Mouse (Mus musculus) heart, adult 2 months (tissue): Measurements from ENCODE around the gene Ccdc85b. TPM values are rescaled to one million over a fixed set of nuclear protein-coding genes. Genes with fewer than 3 reads are reported as not detected.

Experiments used
- DNase-seq, 2 experiments: peaks; one replicate each; pipeline ENCODE4 v3.0.0; 2021
- H3K27ac ChIP-seq: fragments of 200-600 bp; 2 replicates; pipeline ENCODE4 v1.8.1; 2022
- H3K27me3 ChIP-seq: fragments of 200-500 bp; 2 replicates; pipeline ENCODE4 v1.6.1; 2012; ENCODE audit warnings: mild to moderate bottlenecking, low read length, inconsistent platforms, mixed read lengths; ENCODE audit not compliant: control insufficient read depth, insufficient read depth
- H3K36me3 ChIP-seq: fragments of 200-500 bp; 2 replicates; pipeline ENCODE4 v1.6.1; 2012; ENCODE audit warnings: low read length, inconsistent platforms; ENCODE audit not compliant: control insufficient read depth, insufficient read depth
- H3K4me1 ChIP-seq: fragments of 200-500 bp; 2 replicates; pipeline ENCODE4 v1.6.1; 2011; ENCODE audit warnings: low read length; ENCODE audit not compliant: control insufficient read depth, insufficient read depth
- H3K4me3 ChIP-seq: fragments of 200-600 bp; 2 replicates; pipeline ENCODE4 v1.8.1; 2022
- H3K79me2 ChIP-seq: fragments of 200-500 bp; replicated peaks from 2 replicates; pipeline ENCODE4 v1.6.1; 2012; ENCODE audit warnings: mild to moderate bottlenecking, inconsistent platforms, low read length, moderate library complexity, mixed read lengths; ENCODE audit not compliant: control insufficient read depth, insufficient read depth
- H3K9ac ChIP-seq: fragments of 200-500 bp; 2 replicates; pipeline ENCODE4 v1.6.1; 2012; ENCODE audit warnings: low read depth, mild to moderate bottlenecking, control low read depth, inconsistent platforms, low read length, mixed read lengths
- CTCF ChIP-seq: fragments of 200-600 bp; IDR thresholded peaks from 2 replicates; pipeline ENCODE4 v1.8.1; 2022; ENCODE audit warnings: antibody characterized with exemption, mild to moderate bottlenecking, moderate library complexity
- EP300 ChIP-seq: fragments of 200-500 bp; IDR thresholded peaks from 2 replicates; pipeline ENCODE4 v1.6.1; 2011; ENCODE audit warnings: low read depth, low read length, control low read depth; ENCODE audit not compliant: insufficient read depth
- POLR2A ChIP-seq: fragments of 200-500 bp; IDR thresholded peaks from 2 replicates; pipeline ENCODE4 v1.6.1; 2011; ENCODE audit warnings: mild to moderate bottlenecking, low read depth, low read length, control low read depth; ENCODE audit not compliant: insufficient read depth
- WGBS: fragments of 180-500 bp; shearing (Covaris S2); methylation state at CpG from one replicate; pipeline ENCODE4 v1.1.7; 2018; 5-methylcytosine and 5-hydroxymethylcytosine counted together
- intact Hi-C: fragments of 180-260 bp; cut with DNase I; formaldehyde crosslinking; loops from one replicate; pipeline ENCODE4 v1.15.1; 2025
- polyA plus RNA-seq: library from polyadenylated mRNA; depleted of rRNA; stranded (reverse); fragments of >200 nt; gene quantifications from 2 replicates; pipeline ENCODE4 v1.2.3, GENCODE M21; 2012
- total RNA-seq, 2 experiments: library from RNA; stranded (reverse); gene quantifications; 2 replicates each; pipeline ENCODE4 v1.2.3; 2021

Gene Ccdc85b
- total and polyA plus RNA-seq, 3 experiments = 6.1 to 9.7 (median 6.3) TPM

DNA sequence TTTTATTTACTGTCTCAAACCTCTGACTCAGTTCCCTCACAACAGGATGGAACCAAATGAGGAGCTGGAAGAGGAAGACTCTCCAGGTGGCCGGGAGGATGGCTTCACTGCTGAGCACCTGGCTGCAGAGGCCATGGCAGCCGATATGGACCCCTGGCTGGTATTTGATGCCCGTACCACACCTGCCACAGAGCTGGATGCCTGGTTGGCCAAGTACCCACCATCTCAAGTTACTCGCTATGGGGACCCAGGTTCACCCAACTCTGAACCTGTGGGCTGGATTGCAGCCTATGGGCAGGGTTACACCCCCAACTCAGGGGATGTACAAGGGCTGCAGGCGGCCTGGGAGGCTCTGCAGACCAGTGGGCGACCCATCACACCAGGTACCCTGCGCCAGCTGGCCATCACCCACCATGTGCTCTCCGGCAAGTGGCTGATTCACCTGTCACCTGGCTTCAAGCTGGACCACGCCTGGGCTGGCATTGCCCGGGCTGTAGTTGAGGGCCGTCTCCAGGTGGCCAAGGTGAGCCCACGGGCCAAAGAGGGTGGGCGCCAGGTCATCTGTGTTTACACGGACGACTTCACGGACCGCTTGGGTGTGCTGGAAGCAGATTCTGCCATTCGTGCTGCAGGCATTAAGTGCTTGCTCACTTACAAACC, 31.7 kb downstream of the Ccdc85b start:
- TF ChIP-seq CTCF (no peak), POLR2A (no peak), EP300 (no peak)
- H3K36me3 ChIP-seq = peaks cover 2% of the 10 kb centered on the region
- intact Hi-C loops = loop anchor here (1.0 to 2.0 kb wide), 2 partner anchors 37 to 62 kb away; partner anchors contain the start of genes Mus81 and Sart1
- peaks cover 6% of the 10 kb centered on the region; the same call in 1 of the 2 replicates for H3K79me2 ChIP-seq
- H3K4me3 ChIP-seq = peak overlapping the region; percentile 95
- 83% methylated on average over 18 of the region's 18 CpGs for WGBS
- no peaks in the 10 kb centered on the region for H3K27me3 ChIP-seq
- peak overlapping the region; percentile 97 for H3K27ac ChIP-seq
- peaks cover 15% of the 10 kb centered on the region for H3K4me1 ChIP-seq
- peak in 1 of 2 experiments; percentile 26 for DNase-seq
- H3K9ac ChIP-seq = peak overlapping the region; percentile 96

DNA sequence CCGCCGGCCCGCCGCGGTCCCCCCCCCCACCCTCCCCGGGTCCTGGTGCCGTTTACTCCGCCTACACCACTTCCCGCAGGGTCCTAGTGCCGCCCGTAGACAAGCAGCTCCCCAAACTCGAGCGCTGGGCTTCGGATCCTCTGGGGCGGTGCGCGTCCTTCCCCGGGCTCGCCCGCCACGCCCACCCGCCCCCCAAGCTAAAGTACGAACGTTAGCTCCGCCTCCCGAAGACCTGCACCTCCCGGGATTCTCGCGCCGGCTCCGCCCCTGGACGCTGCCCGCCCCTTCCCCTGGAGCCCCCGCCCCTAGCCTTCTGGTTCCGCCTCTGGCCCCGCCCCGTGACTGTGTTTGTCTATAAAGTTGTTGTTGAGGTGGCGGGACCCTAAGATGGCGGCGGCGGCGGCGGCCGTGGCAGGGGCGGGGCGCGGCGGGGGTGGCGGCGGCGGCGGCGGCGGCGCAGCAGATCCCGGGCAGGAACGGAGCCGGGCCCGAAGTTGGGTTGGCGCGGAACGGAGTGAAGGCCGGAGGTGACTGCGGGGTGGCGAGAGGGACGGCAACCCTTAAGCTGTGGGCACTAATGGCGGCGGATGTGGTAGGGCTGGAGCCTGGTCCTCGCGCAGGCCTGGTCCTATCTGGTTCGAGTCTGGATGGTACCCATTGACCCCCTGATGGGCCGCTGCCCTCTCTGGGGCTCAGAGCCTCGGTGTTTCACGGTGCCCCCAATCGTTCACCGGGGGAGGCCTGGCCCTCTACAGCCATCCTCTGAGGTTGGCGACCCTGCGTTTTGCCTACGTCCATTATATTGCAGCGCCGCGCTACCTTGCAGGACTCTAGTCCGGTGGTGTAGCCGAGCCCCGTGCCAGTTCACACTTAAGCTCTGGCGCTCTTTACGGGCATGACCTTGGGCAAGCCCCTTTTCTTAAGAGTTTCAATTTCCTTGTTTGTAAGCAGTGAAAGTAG, 32.6 kb downstream of the Ccdc85b start, which contains the start of the genes Drap1 and AI837181:
Gene Drap1, minus strand, starts transcription at position 198 of the 960 bp plus-strand sequence.
Gene AI837181, plus strand, starts transcription at position 363 of the 960 bp plus-strand sequence.
- TF ChIP-seq CTCF (no peak), POLR2A (0 out of 2 replicates have a peak, but pooled peaks have one; percentile 4)
- peak within 1 kb of the TSS; percentile 97 for H3K27ac ChIP-seq
- no peaks in the 10 kb centered on the region for H3K27me3 ChIP-seq
- peaks cover 2% of the 10 kb centered on the region for H3K36me3 ChIP-seq
- H3K4me1 ChIP-seq = peaks cover 15% of the 10 kb centered on the region
- under 1% methylated on average over 84 of the region's 87 CpGs for WGBS
- peak within 1 kb of the TSS; percentile 96 for H3K9ac ChIP-seq
- intact Hi-C loops = loop anchor here (1.0 to 2.0 kb wide), 2 partner anchors 36 to 63 kb away; partner anchors contain the start of genes Mus81 and Sart1
- H3K79me2 ChIP-seq = peaks cover 6% of the 10 kb centered on the region; the same call in 1 of the 2 replicates
- peak within 1 kb of the TSS; percentile 95 for H3K4me3 ChIP-seq
- DNase-seq = peak; percentile 93 to 94

DNA sequence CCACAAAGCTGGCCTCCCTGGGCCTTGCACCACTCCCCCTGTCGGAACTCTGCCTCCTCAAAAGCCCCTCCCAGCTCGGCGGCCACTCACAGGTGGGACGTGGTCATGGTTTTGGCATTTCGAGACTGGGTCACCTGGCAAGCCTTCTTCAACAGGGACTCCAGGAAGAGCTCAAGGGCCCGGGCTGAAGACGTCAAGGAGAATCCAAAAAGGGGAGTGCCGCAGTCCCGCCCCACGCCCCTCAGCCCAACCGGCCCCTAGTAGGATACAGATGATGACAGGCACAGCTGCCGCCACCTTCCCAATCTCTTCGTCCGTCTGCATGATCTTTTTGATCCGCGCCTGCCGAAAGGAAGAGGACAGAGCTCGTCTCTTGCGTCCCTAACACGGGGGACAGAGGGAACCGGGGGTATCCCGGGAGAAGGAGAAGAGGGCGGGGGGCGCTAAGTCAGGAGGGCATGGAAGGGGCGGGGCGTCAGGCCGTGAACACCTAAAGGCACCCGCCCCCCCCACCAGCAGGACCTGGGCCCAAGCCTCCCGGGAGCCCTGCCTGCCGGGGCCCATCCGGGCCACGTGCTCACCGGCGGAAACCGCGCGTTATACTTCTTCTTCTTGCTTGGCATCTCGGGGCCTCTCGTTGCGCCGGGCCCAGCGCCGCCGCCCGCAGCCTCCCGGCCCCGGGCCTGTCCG, 33.5 kb downstream of the Ccdc85b start:
- intact Hi-C loops = loop anchor here (2.0 kb wide), 1 partner anchor 35 kb away; the partner anchor contains the start of gene Sart1
- DNase-seq = no peak
- under 1% methylated on average over 42 of the region's 48 CpGs for WGBS
- H3K4me1 ChIP-seq = peaks cover 15% of the 10 kb centered on the region
- peaks cover 7% of the 10 kb centered on the region for H3K36me3 ChIP-seq
- H3K4me3 ChIP-seq = peak overlapping the region; percentile 92
- H3K27ac ChIP-seq = peak overlapping the region; percentile 90
- H3K79me2 ChIP-seq = peaks cover 6% of the 10 kb centered on the region; the same call in 1 of the 2 replicates
- H3K9ac ChIP-seq = peak overlapping the region; percentile 80
- no peak for TF ChIP-seq EP300
- TF ChIP-seq POLR2A = 0 out of 2 replicates have a peak, but pooled peaks have one; percentile 9
- no peaks in the 10 kb centered on the region for H3K27me3 ChIP-seq

DNA sequence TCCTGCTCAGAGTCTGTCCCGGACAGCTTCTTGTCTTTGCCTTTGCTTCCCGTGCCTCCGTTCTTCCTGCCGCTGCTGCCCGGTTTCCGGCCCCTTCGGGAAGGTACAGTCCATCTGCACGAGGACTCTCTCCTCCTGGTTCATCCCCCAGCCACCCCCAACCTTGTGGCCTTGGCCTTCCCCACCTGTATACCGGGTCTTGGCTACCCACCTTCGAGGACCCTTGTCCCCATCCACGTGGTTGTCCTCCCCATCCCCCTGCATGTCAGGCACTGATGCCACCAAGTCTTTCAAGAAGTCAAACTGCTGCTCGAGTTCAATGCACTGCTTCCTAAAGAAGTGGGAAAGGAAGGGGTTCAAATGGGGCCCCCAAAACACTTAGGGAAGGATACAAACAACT, 34.1 kb downstream of the Ccdc85b start:
- 52% methylated on average over 12 of the region's 12 CpGs for WGBS
- intact Hi-C loops = no loop called here
- Histone ChIP-seq H3K4me3 (peak overlapping the region; percentile 92), H3K79me2 (peaks cover 6% of the 10 kb centered on the region; the same call in 1 of the 2 replicates), H3K9ac (peak overlapping the region; percentile 80), H3K27ac (peak overlapping the region; percentile 90), H3K36me3 (peaks cover 7% of the 10 kb centered on the region), H3K4me1 (peaks cover 15% of the 10 kb centered on the region), H3K27me3 (no peaks in the 10 kb centered on the region)
- peak; percentile 22 to 50 for DNase-seq
- no peak for TF ChIP-seq CTCF
- no peak for TF ChIP-seq EP300
- TF ChIP-seq POLR2A = 0 out of 2 replicates have a peak, but pooled peaks have one; percentile 28

DNA sequence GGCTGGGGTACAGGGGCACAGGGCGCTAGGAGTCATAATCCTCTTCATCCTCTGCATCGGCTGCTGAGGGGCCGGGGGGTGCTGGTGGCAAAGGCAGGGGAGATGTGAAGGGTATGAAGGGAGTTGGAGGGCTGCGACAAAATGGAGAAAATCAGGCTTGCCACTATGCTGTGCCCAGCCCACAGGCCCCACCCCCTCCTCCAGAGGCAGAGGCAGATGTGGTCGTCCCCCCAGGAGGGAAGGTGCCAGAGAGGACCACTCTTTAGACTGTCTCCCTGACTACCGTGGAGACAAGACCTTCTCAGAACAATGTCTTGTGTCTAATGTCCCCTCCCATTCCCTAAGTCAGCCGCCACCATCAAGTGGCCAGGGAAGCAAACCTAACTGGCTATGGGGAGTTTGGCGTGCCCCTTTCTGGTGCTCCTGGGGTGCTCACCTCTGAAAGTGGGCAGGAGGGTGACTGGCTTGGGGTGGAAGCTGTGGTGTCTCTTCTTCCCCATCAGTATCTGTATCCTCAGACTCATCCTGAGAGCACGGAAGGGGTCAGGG, 34.7 kb downstream of the Ccdc85b start:
- 77% methylated on average over 9 of the region's 9 CpGs for WGBS
- no peaks in the 10 kb centered on the region for H3K27me3 ChIP-seq
- peak overlapping the region; percentile 90; the same call in 1 of the 2 replicates for H3K27ac ChIP-seq
- no peak for DNase-seq
- H3K36me3 ChIP-seq = peaks cover 7% of the 10 kb centered on the region
- no peak overlapping the region for H3K4me3 ChIP-seq
- peak overlapping the region; percentile 9 for H3K9ac ChIP-seq
- TF ChIP-seq EP300 (0 out of 2 replicates have a peak, but pooled peaks have one; percentile 34), POLR2A (no peak), CTCF (no peak)
- H3K79me2 ChIP-seq = peaks cover 6% of the 10 kb centered on the region; the same call in 1 of the 2 replicates
- peaks cover 16% of the 10 kb centered on the region for H3K4me1 ChIP-seq
- intact Hi-C loops = no loop called here
